Mouse (Mus musculus) midbrain, postnatal 0 days (tissue): ENCODE data around the gene Nsl1. TPM values are rescaled to one million over a fixed set of nuclear protein-coding genes. Genes with fewer than 3 reads are reported as not detected.

ENCODE experiments used
- ATAC-seq: fragments of 200-750 bp; cut with Nextera tagmentation; 2 replicates; pipeline ENCODE4 v1.8.0; 2017; ENCODE audit warnings: moderate number of reproducible peaks, mild to moderate bottlenecking, moderate TSS enrichment, moderate library complexity; ENCODE audit not compliant: low FRiP score
- DNase-seq: peaks from one replicate; pipeline ENCODE4 v3.0.0-alpha.2; 2015; ENCODE audit warnings: low spot score
- H3K27ac ChIP-seq: fragments of 300-500 bp; sonication (generic); 2 replicates; pipeline ENCODE4 v1.5.1; 2014; ENCODE audit warnings: low read depth, mild to moderate bottlenecking, low read length, mixed read lengths
- H3K27me3 ChIP-seq: fragments of 300-500 bp; sonication (generic); 2 replicates; pipeline ENCODE4 v1.6.1; 2014; ENCODE audit warnings: low read length, control low read depth, mixed read lengths; ENCODE audit not compliant: insufficient read depth
- H3K36me3 ChIP-seq: fragments of 300-500 bp; sonication (generic); 2 replicates; pipeline ENCODE4 v1.6.1; 2014; ENCODE audit warnings: low read length, control low read depth, mixed read lengths; ENCODE audit not compliant: insufficient read depth
- H3K4me1 ChIP-seq: fragments of 300-500 bp; sonication (generic); 2 replicates; pipeline ENCODE4 v1.6.1; 2014; ENCODE audit warnings: mild to moderate bottlenecking, control low read depth, antibody characterized with exemption, low read length, mixed read lengths; ENCODE audit not compliant: insufficient read depth
- H3K4me2 ChIP-seq: fragments of 300-500 bp; sonication (generic); 2 replicates; pipeline ENCODE4 v1.6.1; 2014; ENCODE audit warnings: low read depth, mild to moderate bottlenecking, low read length, mixed read lengths; ENCODE audit not compliant: poor library complexity, severe bottlenecking
- H3K4me3 ChIP-seq: fragments of 300-500 bp; sonication (generic); 2 replicates; pipeline ENCODE4 v1.5.1; 2014; ENCODE audit warnings: low read depth, mild to moderate bottlenecking, low read length, moderate library complexity
- H3K9ac ChIP-seq: fragments of 300-500 bp; sonication (generic); replicated peaks from 2 replicates; pipeline ENCODE4 v1.6.1; 2014; ENCODE audit warnings: mild to moderate bottlenecking, low read length, moderate library complexity, mixed read lengths; ENCODE audit not compliant: poor library complexity, severe bottlenecking
- H3K9me3 ChIP-seq: fragments of 300-500 bp; sonication (generic); 2 replicates; pipeline ENCODE4 v1.6.1; 2016; ENCODE audit warnings: low read length, control low read depth
- CTCF ChIP-seq: IDR thresholded peaks from 2 replicates; pipeline ENCODE4 v1.5.1; 2016; ENCODE audit warnings: antibody characterized with exemption, mild to moderate bottlenecking
- WGBS: fragments of 180-500 bp; shearing (Covaris S2); extraction: QIAGEN DNeasy Blood & Tissue Kit; methylation state at CpG from one replicate; pipeline ENCODE4 v1.1.7; 2014; 5-methylcytosine and 5-hydroxymethylcytosine counted together
- polyA plus RNA-seq: library from polyadenylated mRNA; unstranded; fragments of >200 nt; fragmentation: Nextera tagmentation; extraction: Ambion mirVana; gene quantifications from 2 replicates; pipeline ENCODE4 v1.2.1, GENCODE M21; 2015
- total RNA-seq: library from RNA; depleted of rRNA; stranded (reverse); fragments of >200 nt; gene quantifications from 2 replicates; pipeline ENCODE4 v1.2.3, GENCODE M21; 2014

Nsl1 gene
- total and polyA plus RNA-seq, 2 experiments from 2014 or later, result 1.6 to 1.8 TPM

- TF ChIP-seq CTCF, result no peak
- no peak for DNase-seq
- Histone ChIP-seq H3K9ac (no peak overlapping the region), H3K9me3 (no peaks in the 10 kb centered on the region), H3K36me3 (no peaks in the 10 kb centered on the region), H3K4me2 (no peak overlapping the region), H3K4me3 (no peak overlapping the region), H3K4me1 (0 out of 2 replicates have a peak, but pooled peaks cover 2% of the 10 kb centered on the region), H3K27ac (no peak overlapping the region), H3K27me3 (peaks cover 11% of the 10 kb centered on the region; the same call in 1 of the 2 replicates)
- 83% methylated on average over 5 of the region's 5 CpGs for WGBS
- ATAC-seq, result no peak
These were observed 30.8 kb downstream of the Nsl1 start for GRCm38 (mm10) chr1:191093578-191093977.

- Histone ChIP-seq H3K4me2 (no peak overlapping the region), H3K36me3 (no peaks in the 10 kb centered on the region), H3K9me3 (no peaks in the 10 kb centered on the region), H3K27ac (no peak overlapping the region), H3K4me3 (no peak overlapping the region), H3K4me1 (0 out of 2 replicates have a peak, but pooled peaks cover 4% of the 10 kb centered on the region), H3K9ac (no peak overlapping the region), H3K27me3 (peaks cover 23% of the 10 kb centered on the region)
- DNase-seq (no peak), ATAC-seq (no peak)
- TF ChIP-seq CTCF, result peak; percentile 69
- 77% methylated on average over 9 of the region's 9 CpGs for WGBS
These were observed 32.2 kb downstream of the Nsl1 start for GRCm38 (mm10) chr1:191095019-191095418.

GRCm38 (mm10) chr1:191096871-191097681 lies 34.3 kb downstream of the Nsl1 start:
- 0 out of 2 replicates have a peak, but pooled peaks have one; percentile 38 for ATAC-seq
- H3K27ac ChIP-seq, result no peak overlapping the region
- H3K4me2 ChIP-seq, result peak overlapping the region; percentile 99
- H3K4me1 ChIP-seq, result 0 out of 2 replicates have a peak, but pooled peaks cover 4% of the 10 kb centered on the region
- DNase-seq, result no peak
- no peak for TF ChIP-seq CTCF
- H3K9me3 ChIP-seq, result no peaks in the 10 kb centered on the region
- H3K36me3 ChIP-seq, result no peaks in the 10 kb centered on the region
- no peak overlapping the region for H3K9ac ChIP-seq
- peaks cover 23% of the 10 kb centered on the region for H3K27me3 ChIP-seq
- WGBS, result 57% methylated on average over 14 of the region's 14 CpGs
- H3K4me3 ChIP-seq, result peak overlapping the region; percentile 52; the same call in 1 of the 2 replicates

- 0 out of 2 replicates have a peak, but pooled peaks cover 4% of the 10 kb centered on the region for H3K4me1 ChIP-seq
- no peak within 1 kb of the TSS for H3K27ac ChIP-seq
- no peaks in the 10 kb centered on the region for H3K36me3 ChIP-seq
- DNase-seq (no peak), ATAC-seq (peak; percentile 83)
- H3K27me3 ChIP-seq, result peaks cover 23% of the 10 kb centered on the region
- no peaks in the 10 kb centered on the region for H3K9me3 ChIP-seq
- WGBS, result under 1% methylated on average over 83 of the region's 95 CpGs
- peak within 1 kb of the TSS; percentile 44 for H3K9ac ChIP-seq
- peak within 1 kb of the TSS; percentile 52 for H3K4me3 ChIP-seq
- H3K4me2 ChIP-seq, result peak within 1 kb of the TSS; percentile 99
- peak; percentile 58 for TF ChIP-seq CTCF
These were observed 35.3 kb downstream of the Nsl1 start, which contains the start of gene Batf3 for GRCm38 (mm10) chr1:191097802-191098747. TSS of gene Batf3 (plus strand) at chr1:191097847.

GRCm38 (mm10) chr1:191099114-191099513 lies 36.3 kb downstream of the Nsl1 start:
- 0 out of 2 replicates have a peak, but pooled peaks cover 4% of the 10 kb centered on the region for H3K4me1 ChIP-seq
- no peak overlapping the region for H3K9ac ChIP-seq
- no peaks in the 10 kb centered on the region for H3K36me3 ChIP-seq
- peak overlapping the region; percentile 52; the same call in 1 of the 2 replicates for H3K4me3 ChIP-seq
- H3K27ac ChIP-seq, result no peak overlapping the region
- H3K9me3 ChIP-seq, result no peaks in the 10 kb centered on the region
- 43% methylated on average over 5 of the region's 5 CpGs for WGBS
- no peak for TF ChIP-seq CTCF
- ATAC-seq (no peak), DNase-seq (no peak)
- peaks cover 23% of the 10 kb centered on the region for H3K27me3 ChIP-seq
- H3K4me2 ChIP-seq, result no peak overlapping the region
